In the genomic region with DNA sequence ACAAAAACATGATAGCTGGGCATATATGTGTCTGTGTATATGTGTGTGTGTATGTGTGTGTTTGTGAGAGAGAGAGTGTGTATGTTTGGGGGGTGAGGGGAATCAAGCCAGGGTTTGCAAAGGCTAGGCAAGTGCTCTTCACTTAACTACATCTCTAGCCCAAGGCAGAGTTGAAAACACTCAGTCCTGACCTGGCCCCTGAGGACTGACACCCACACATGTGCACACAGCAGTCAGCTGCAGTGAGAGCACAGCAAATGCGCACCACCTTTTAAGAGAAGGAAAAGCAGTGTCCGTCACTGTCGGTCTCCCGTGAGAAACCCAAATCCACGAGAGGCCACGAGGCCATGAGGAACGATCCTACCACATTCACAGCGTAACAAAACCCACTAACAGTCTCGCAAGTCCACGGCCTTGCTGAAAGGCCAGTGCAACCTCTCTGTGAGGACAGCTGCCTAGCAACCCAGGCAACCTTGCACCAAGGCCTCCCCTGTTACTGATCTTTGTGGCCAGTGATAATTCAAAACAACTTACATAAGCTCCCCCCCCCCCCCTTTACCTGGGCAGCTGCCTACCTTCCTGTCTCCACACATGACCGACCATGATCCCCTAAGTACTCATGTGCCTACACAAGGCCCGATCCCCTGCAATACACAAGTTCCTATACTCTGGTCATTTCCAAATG, we compare ENCODE assay signal across 19 mouse cellular contexts. TPM values are rescaled to one million over a fixed set of nuclear protein-coding genes. Genes with fewer than 3 reads are reported as not detected.
DNase-seq lines count a peak whose midpoint lies in the region; ATAC-seq and TF ChIP-seq lines count a peak whose summit lies in the region.
"Had no signal": no experiment of that assay in that cellular context is flagged by ENCODE, and none has a peak within 500 bp of the region (broad histone marks: within the 10 kb centered on the region; RNA-seq: fewer than 3 reads in every experiment).

No protein-coding gene starts in this region.

- no peak overlapping the region for H3K9ac ChIP-seq in kidney, embryonic 14.5 days (ENCODE audit: low read depth, low read length)
- no peak overlapping the region for H3K9ac ChIP-seq in liver, postnatal 0 days (replicated peaks)
- H3K9ac ChIP-seq: forebrain, postnatal 0 days; neural tube, embryonic 13.5 days had no signal

- H3K4me3 ChIP-seq in kidney, embryonic 14.5 days (ENCODE audit: low read length) = no peak overlapping the region
- no peak overlapping the region for H3K4me3 ChIP-seq in liver, postnatal 0 days (ENCODE audit: low read depth, low read length)
- no peak overlapping the region for H3K4me3 ChIP-seq in limb, embryonic 10.5 days
- H3K4me3 ChIP-seq: left cerebral cortex, adult 2 months; megakaryocyte, embryonic 14.5 days; neural tube, embryonic 13.5 days had no signal

- TF ChIP-seq CTCF in liver, postnatal 0 days (IDR thresholded peaks at IDR 0.05; ENCODE audit: low read depth) = no peak

- WGBS in kidney, embryonic 14.5 days = 62% methylated on average over 12 of the region's 12 CpGs
- WGBS in liver, postnatal 0 days (ENCODE audit: insufficient replicate concordance) = 69% methylated on average over 12 of the region's 12 CpGs
- 87% methylated on average over 12 of the region's 12 CpGs for WGBS in limb, embryonic 10.5 days

- ATAC-seq in kidney, embryonic 14.5 days (ENCODE audit: low FRiP score, low TSS enrichment) = no peak
- peak; percentile 69 for ATAC-seq in liver, postnatal 0 days
- ATAC-seq: forebrain, postnatal 0 days; hindbrain, embryonic 16.5 days; lung, postnatal 0 days had no signal

- DNase-seq in kidney, adult 9 months = peak; percentile 69
- peak; percentile 58 for DNase-seq in A20 (ENCODE audit: low read depth, low spot score)
- peak; percentile 82 for DNase-seq in adrenal gland, adult 2 months
- peak; percentile 24 for DNase-seq in liver, postnatal 0 days
- DNase-seq in layer of hippocampus, adult 9-10 months (ENCODE audit: low spot score) = no peak
- no peak for DNase-seq in limb, embryonic 10.5 days (ENCODE audit: low spot score)
- DNase-seq: cerebellum, postnatal 36 days; forebrain, postnatal 0 days; gastrocnemius, postnatal 14 days; heart, postnatal 36 days; spleen, adult 18-20 months; thymus, adult 2 months had no signal

- H3K27ac ChIP-seq in kidney, embryonic 14.5 days (ENCODE audit: low read depth, low read length) = no peak overlapping the region
- peak overlapping the region; percentile 29; the same call in 1 of the 2 replicates for H3K27ac ChIP-seq in liver, postnatal 0 days (ENCODE audit: low read depth)
- H3K27ac ChIP-seq in limb, embryonic 10.5 days = no peak overlapping the region
- H3K27ac ChIP-seq: left cerebral cortex, adult 2 months; neural tube, embryonic 13.5 days had no signal

- H3K4me2 ChIP-seq in kidney, embryonic 14.5 days (replicated peaks; ENCODE audit: low read depth, low read length) = no peak overlapping the region
- H3K4me2 ChIP-seq in liver, postnatal 0 days (ENCODE audit: low read depth, low read length) = no peak overlapping the region
- H3K4me2 ChIP-seq: heart, embryonic 11.5 days; neural tube, embryonic 13.5 days had no signal

- H3K27me3 ChIP-seq in kidney, embryonic 14.5 days (ENCODE audit: control insufficient read depth, insufficient read depth, low read length) = no peaks in the 10 kb centered on the region
- H3K27me3 ChIP-seq in liver, postnatal 0 days (ENCODE audit: insufficient read depth, low read length) = no peaks in the 10 kb centered on the region
- H3K27me3 ChIP-seq in limb, embryonic 10.5 days (ENCODE audit: low read depth, poor library complexity, severe bottlenecking) = no peaks in the 10 kb centered on the region
- H3K27me3 ChIP-seq: megakaryocyte, embryonic 14.5 days; neural tube, embryonic 13.5 days had no signal

- H3K9me3 ChIP-seq in kidney, embryonic 14.5 days (ENCODE audit: control insufficient read depth, low read length) = no peaks in the 10 kb centered on the region
- no peaks in the 10 kb centered on the region for H3K9me3 ChIP-seq in liver, postnatal 0 days (ENCODE audit: low read length)
- no peaks in the 10 kb centered on the region for H3K9me3 ChIP-seq in limb, embryonic 10.5 days (replicated peaks)
- H3K9me3 ChIP-seq: megakaryocyte, embryonic 14.5 days; neural tube, embryonic 13.5 days had no signal

- H3K4me1 ChIP-seq in kidney, embryonic 14.5 days (ENCODE audit: control insufficient read depth, insufficient read depth, low read length) = no peaks in the 10 kb centered on the region; the same call in 1 of the 2 replicates
- H3K4me1 ChIP-seq in liver, postnatal 0 days (ENCODE audit: insufficient read depth) = peaks cover 4% of the 10 kb centered on the region; the same call in 1 of the 2 replicates
- H3K4me1 ChIP-seq in limb, embryonic 10.5 days = peaks cover 22% of the 10 kb centered on the region

- TF ChIP-seq EP300 in liver, postnatal 0 days (IDR thresholded peaks at IDR 0.05; ENCODE audit: low read depth) = no peak

- peaks cover 29% of the 10 kb centered on the region for H3K36me3 ChIP-seq in kidney, embryonic 14.5 days (ENCODE audit: control insufficient read depth, insufficient read depth, low read length)
- H3K36me3 ChIP-seq in liver, postnatal 0 days (replicated peaks; ENCODE audit: insufficient read depth, low read length) = peaks cover 14% of the 10 kb centered on the region
- H3K36me3 ChIP-seq in limb, embryonic 10.5 days = peaks cover 85% of the 10 kb centered on the region

RNA-seq across cellular contexts. Expression of gene Ube4b, which starts 33.1 kb away (rescaled TPM):
- polyA plus RNA-seq in kidney, embryonic 14.5 days (2014; fragmentation: Nextera tagmentation; extraction: Ambion mirVana) = 42.9 and 44.9 TPM in 2 replicates
- 10 to 100 TPM; 70.9 to 85.0 TPM for total RNA-seq in adrenal gland, adult 2 months (2021)
- 84.7 and 105 TPM in 2 replicates for polyA plus RNA-seq in adrenal gland, adult 2 months (2012; rRNA removed)
- 11.9 and 12.7 TPM in 2 replicates for polyA plus RNA-seq in liver, postnatal 0 days (2015; fragmentation: Nextera tagmentation; extraction: Ambion mirVana)
- polyA plus RNA-seq in limb, embryonic 10.5 days (2016; fragmentation: Nextera tagmentation; extraction: Ambion mirVana) = 72.2 and 76.4 TPM in 2 replicates

Comparison
In these comparisons a context has a peak if more than half of its experiments do, and no peak if none do; other contexts are left out.
1. DNase-seq: peak in kidney, adult 9 months (single experiment), A20 (single experiment), adrenal gland, adult 2 months (single experiment) and liver, postnatal 0 days (single experiment); none in layer of hippocampus, adult 9-10 months (single experiment) and limb, embryonic 10.5 days (single experiment).